Mouse (Mus musculus) lung, postnatal 0 days (tissue): ENCODE results near the gene Fry. TPM values are rescaled to one million over a fixed set of nuclear protein-coding genes. Genes with fewer than 3 reads are reported as not detected.

Experiments
- ATAC-seq: fragments of 200-750 bp; cut with Nextera tagmentation; 2 replicates; pipeline ENCODE4 v1.8.0; 2017; ENCODE audit warnings: moderate library complexity
- DNase-seq: peaks from one replicate; pipeline ENCODE4 v3.0.0-alpha.2; 2016; ENCODE audit warnings: low spot score
- H3K27ac ChIP-seq: fragments of 300-500 bp; sonication (generic); 2 replicates; pipeline ENCODE4 v1.5.1; 2014; ENCODE audit warnings: antibody characterized with exemption, mild to moderate bottlenecking, low read length, mixed read lengths
- H3K27me3 ChIP-seq: fragments of 300-500 bp; sonication (generic); replicated peaks from 2 replicates; pipeline ENCODE4 v1.6.1; 2014; ENCODE audit warnings: low read length, mixed read lengths; ENCODE audit not compliant: insufficient read depth
- H3K36me3 ChIP-seq: fragments of 300-500 bp; sonication (generic); 2 replicates; pipeline ENCODE4 v1.6.1; 2014; ENCODE audit warnings: low read length, mixed read lengths; ENCODE audit not compliant: insufficient read depth
- H3K4me1 ChIP-seq: fragments of 300-500 bp; sonication (generic); 2 replicates; pipeline ENCODE4 v1.6.1; 2014; ENCODE audit warnings: antibody characterized with exemption, low read depth, low read length, mixed read lengths; ENCODE audit not compliant: insufficient read depth
- H3K4me2 ChIP-seq: fragments of 300-500 bp; sonication (generic); replicated peaks from 2 replicates; pipeline ENCODE4 v1.6.1; 2014; ENCODE audit warnings: low read depth, mild to moderate bottlenecking, low read length, moderate library complexity, mixed read lengths
- H3K4me3 ChIP-seq: fragments of 300-500 bp; sonication (generic); 2 replicates; pipeline ENCODE4 v1.5.1; 2014; ENCODE audit warnings: low read depth, low read length
- H3K9ac ChIP-seq: fragments of 300-500 bp; sonication (generic); replicated peaks from 2 replicates; pipeline ENCODE4 v1.6.1; 2014; ENCODE audit warnings: low read depth, mild to moderate bottlenecking
- H3K9me3 ChIP-seq: fragments of 300-500 bp; sonication (generic); 2 replicates; pipeline ENCODE4 v1.6.1; 2016; ENCODE audit warnings: low read length, mixed read lengths
- CTCF ChIP-seq: IDR thresholded peaks from 2 replicates; pipeline ENCODE4 v1.5.1; 2016; ENCODE audit warnings: antibody characterized with exemption, mild to moderate bottlenecking
- EP300 ChIP-seq: IDR thresholded peaks from 2 replicates; pipeline ENCODE4 v1.6.1; 2016; ENCODE audit warnings: antibody characterized with exemption, mild to moderate bottlenecking, control low read depth
- WGBS: fragments of 180-500 bp; shearing (Covaris S2); extraction: QIAGEN DNeasy Blood & Tissue Kit; methylation state at CpG from one replicate; pipeline ENCODE4 v1.1.7; 2014; 5-methylcytosine and 5-hydroxymethylcytosine counted together
- polyA plus RNA-seq: library from polyadenylated mRNA; unstranded; fragments of >200 nt; fragmentation: Nextera tagmentation; extraction: Ambion mirVana; gene quantifications from 2 replicates; pipeline ENCODE4 v1.2.1, GENCODE M21; 2015

Gene Fry
- polyA plus RNA-seq, 1 experiment from 2014 or later: 20.8 TPM

- TF ChIP-seq EP300: no peak
- TF ChIP-seq CTCF: no peak
- no peak overlapping the region for H3K4me3 ChIP-seq
- H3K36me3 ChIP-seq: no peaks in the 10 kb centered on the region
These were observed 334.2 kb downstream of the Fry start for GRCm38 (mm10) chr5:150452671-150453070.

GRCm38 (mm10) chr5:150453490-150453889, 335.0 kb downstream of the Fry start:
- Histone ChIP-seq H3K4me3 (no peak overlapping the region), H3K4me1 (peaks cover 9% of the 10 kb centered on the region; the same call in 1 of the 2 replicates), H3K9ac (no peak overlapping the region), H3K9me3 (no peaks in the 10 kb centered on the region; the same call in 1 of the 2 replicates), H3K36me3 (no peaks in the 10 kb centered on the region), H3K4me2 (no peak overlapping the region), H3K27me3 (no peaks in the 10 kb centered on the region), H3K27ac (no peak overlapping the region)
- no peak for ATAC-seq
- WGBS: 87% methylated on average over 4 of the region's 4 CpGs
- DNase-seq: no peak
- TF ChIP-seq EP300: no peak
- TF ChIP-seq CTCF: peak; percentile 32; the same call in 1 of the 2 replicates

More at GRCm38 (mm10) chr5:150452671-150453070, 334.2 kb downstream of the Fry start:
- H3K4me1 ChIP-seq: peaks cover 7% of the 10 kb centered on the region; the same call in 1 of the 2 replicates
- H3K4me2 ChIP-seq: no peak overlapping the region
- no peak for DNase-seq
- H3K9ac ChIP-seq: no peak overlapping the region
- H3K27ac ChIP-seq: no peak overlapping the region
- no peaks in the 10 kb centered on the region for H3K27me3 ChIP-seq
- ATAC-seq: no peak
- no peaks in the 10 kb centered on the region; the same call in 1 of the 2 replicates for H3K9me3 ChIP-seq

GRCm38 (mm10) chr5:150457165-150457903, 338.9 kb downstream of the Fry start:
- ATAC-seq (peak; percentile 84), DNase-seq (peak; percentile 90)
- Histone ChIP-seq H3K4me1 (peaks cover 6% of the 10 kb centered on the region; the same call in 1 of the 2 replicates), H3K4me2 (peak overlapping the region; percentile 59), H3K27me3 (no peaks in the 10 kb centered on the region), H3K36me3 (no peaks in the 10 kb centered on the region), H3K9ac (peak overlapping the region; percentile 54), H3K9me3 (no peaks in the 10 kb centered on the region; the same call in 1 of the 2 replicates), H3K27ac (peak overlapping the region; percentile 96), H3K4me3 (peak overlapping the region; percentile 40)
- 33% methylated on average over 17 of the region's 17 CpGs for WGBS
- TF ChIP-seq EP300 (peak; percentile 91), CTCF (no peak)

- no peaks in the 10 kb centered on the region for H3K27me3 ChIP-seq
- H3K9ac ChIP-seq: peak overlapping the region; percentile 54
- no peaks in the 10 kb centered on the region; the same call in 1 of the 2 replicates for H3K9me3 ChIP-seq
- DNase-seq (peak; percentile 72), ATAC-seq (peak; percentile 53)
- TF ChIP-seq CTCF: no peak
- peak; percentile 38; the same call in 1 of the 2 replicates for TF ChIP-seq EP300
- no peaks in the 10 kb centered on the region for H3K36me3 ChIP-seq
- 24% methylated on average over 17 of the region's 17 CpGs for WGBS
- peaks cover 6% of the 10 kb centered on the region; the same call in 1 of the 2 replicates for H3K4me1 ChIP-seq
- peak overlapping the region; percentile 40 for H3K4me3 ChIP-seq
- H3K27ac ChIP-seq: peak overlapping the region; percentile 96
- peak overlapping the region; percentile 59 for H3K4me2 ChIP-seq
These were observed 339.7 kb downstream of the Fry start for GRCm38 (mm10) chr5:150457904-150458739.

- ATAC-seq (no peak), DNase-seq (no peak)
- TF ChIP-seq CTCF (peak; percentile 51), EP300 (no peak)
- no peaks in the 10 kb centered on the region for H3K9me3 ChIP-seq
- no peak overlapping the region for H3K9ac ChIP-seq
- H3K4me3 ChIP-seq: no peak overlapping the region
- H3K27ac ChIP-seq: no peak overlapping the region
- H3K4me2 ChIP-seq: no peak overlapping the region
- WGBS: 86% methylated on average over 4 of the region's 4 CpGs
- no peaks in the 10 kb centered on the region for H3K27me3 ChIP-seq
- peaks cover 6% of the 10 kb centered on the region; the same call in 1 of the 2 replicates for H3K4me1 ChIP-seq
- H3K36me3 ChIP-seq: no peaks in the 10 kb centered on the region
These were observed 341.4 kb downstream of the Fry start for GRCm38 (mm10) chr5:150459801-150460200.

- DNase-seq (no peak), ATAC-seq (no peak)
- Histone ChIP-seq H3K27ac (peak overlapping the region; percentile 75), H3K4me3 (no peak overlapping the region), H3K9ac (no peak overlapping the region), H3K27me3 (no peaks in the 10 kb centered on the region), H3K4me2 (no peak overlapping the region), H3K4me1 (peaks cover 4% of the 10 kb centered on the region; the same call in 1 of the 2 replicates), H3K36me3 (no peaks in the 10 kb centered on the region), H3K9me3 (no peaks in the 10 kb centered on the region)
- TF ChIP-seq CTCF (no peak), EP300 (no peak)
- 53% methylated on average over 3 of the region's 3 CpGs for WGBS
These were observed 346.3 kb downstream of the Fry start for GRCm38 (mm10) chr5:150464721-150465120.
